Mouse (Mus musculus) cerebellum, adult 9-11 months (tissue): Measurements from ENCODE around the gene Vps33a.

Experiments used
- DNase-seq: peaks from one replicate; pipeline ENCODE4 v3.0.0; 2022

Gene Vps33a

DNA sequence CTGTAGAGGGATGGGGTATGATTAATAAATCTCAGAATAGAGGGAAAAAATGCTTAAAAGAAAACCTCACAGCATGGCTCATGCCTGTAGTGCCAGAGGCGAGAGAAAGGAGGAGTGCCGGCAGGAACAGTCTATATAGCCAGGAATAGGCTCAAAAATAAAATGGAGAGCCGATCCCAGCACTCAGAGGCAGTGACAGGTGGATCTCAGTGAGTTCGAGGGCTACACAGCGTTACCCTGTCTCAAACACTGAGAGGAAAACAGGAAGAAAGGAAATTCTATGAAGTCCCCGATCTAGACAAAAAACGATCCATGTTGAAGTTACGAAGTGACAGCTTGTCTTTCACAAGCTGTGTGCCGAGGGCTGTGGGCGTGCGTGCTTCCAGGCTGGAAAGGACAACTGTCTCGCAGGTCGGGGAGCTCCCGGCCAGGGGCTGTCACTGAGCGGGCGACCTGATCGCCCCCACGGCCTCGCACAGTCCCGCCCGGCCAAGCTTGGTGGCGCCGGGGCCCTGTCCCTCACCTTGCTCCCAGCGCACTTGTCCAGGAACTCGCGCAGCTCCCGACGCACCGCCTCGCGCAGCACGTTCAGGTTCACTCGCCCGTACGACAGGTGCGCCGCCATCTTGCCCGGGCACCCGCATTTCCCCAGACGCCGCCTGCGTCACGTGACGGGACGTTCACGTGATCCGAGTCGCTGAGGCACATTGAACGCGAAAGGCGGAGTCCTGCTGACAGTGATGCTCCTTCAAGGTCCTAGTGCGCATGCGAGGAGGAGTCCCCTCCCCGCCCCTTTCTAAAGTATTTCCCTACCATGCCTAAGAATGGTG lies at the start of gene Vps33a:
Gene Vps33a (minus strand): TSS at position 682 of the 830 bp plus-strand sequence.
- DNase-seq, result peak; percentile 98

DNA sequence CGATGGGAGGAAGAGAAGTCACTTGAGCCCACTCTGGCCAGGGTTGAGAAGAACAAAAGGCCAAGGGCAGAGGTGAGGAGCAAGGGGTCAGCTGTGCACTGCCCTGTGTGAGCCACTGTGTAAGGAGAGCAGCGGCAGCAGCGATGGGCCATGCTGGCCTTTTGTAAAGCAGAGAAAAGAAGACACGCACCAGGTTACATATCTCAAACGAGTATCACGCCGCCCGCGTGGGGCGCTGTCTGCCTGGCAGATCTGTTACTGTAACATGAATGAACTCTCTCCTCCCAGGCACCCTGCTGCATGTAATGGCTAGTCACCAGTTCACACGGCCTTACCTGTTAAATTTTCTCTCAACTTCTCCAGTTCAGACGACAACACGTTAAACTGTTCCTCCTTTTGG lies 49.6 kb upstream of the Vps33a start:
- peak; percentile 41 for DNase-seq

GRCm38 (mm10) chr5:123618558-123618957 lies 45.7 kb upstream of the Vps33a start:
- no peak for DNase-seq

- DNase-seq, result no peak
Measured at GRCm38 (mm10) chr5:123614246-123614645, 41.4 kb upstream of the Vps33a start.

- DNase-seq, result peak; percentile 73
Measured at GRCm38 (mm10) chr5:123609843-123610242, 37.0 kb upstream of the Vps33a start.

- DNase-seq, result no peak
Measured at GRCm38 (mm10) chr5:123609416-123609815, 36.6 kb upstream of the Vps33a start.

DNA sequence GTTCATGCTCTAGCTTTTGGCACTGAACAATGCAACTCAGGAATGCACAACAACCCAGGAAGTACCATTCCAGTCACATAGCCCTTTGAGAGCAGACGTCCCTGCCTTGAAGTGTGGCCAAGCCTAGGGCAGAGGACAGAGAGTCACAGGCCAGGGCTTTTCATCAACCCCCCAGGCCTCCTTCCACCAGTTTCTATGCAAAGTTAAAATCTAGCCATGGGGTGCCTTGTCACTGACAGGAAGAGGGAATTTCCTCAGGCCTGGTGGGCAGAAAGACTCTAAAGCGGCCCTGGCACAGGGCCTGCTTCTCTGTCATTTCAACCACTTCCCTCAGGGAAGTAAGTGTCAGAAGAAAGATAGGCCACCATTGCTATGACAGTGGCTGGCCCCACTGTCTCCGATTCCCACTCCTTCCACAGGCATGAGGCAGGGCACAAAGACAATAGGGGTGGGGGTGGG lies 34.4 kb upstream of the Vps33a start:
- peak; percentile 45 for DNase-seq

DNA sequence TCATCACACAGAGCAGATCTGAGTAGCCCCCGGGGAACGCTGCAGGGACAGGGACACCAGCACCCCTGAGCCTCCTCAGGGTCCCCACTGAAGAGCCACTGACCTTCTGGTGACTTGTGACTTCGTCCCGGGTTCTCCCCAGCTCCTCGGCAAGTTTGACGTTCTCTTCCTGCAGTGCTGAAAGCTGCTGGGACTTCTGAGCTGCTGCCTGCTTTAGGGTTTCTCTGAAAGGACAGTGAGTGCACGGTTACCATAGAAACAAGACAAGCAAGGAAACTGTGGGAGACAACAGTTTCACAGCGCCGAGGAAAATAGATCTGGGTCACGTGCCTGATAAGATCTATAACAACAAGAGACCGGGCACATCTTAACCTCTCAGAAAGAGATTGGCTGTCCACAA lies 30.7 kb upstream of the Vps33a start:
- no peak for DNase-seq

GRCm38 (mm10) chr5:123602174-123602573 lies 29.3 kb upstream of the Vps33a start:
- DNase-seq, result no peak

DNA sequence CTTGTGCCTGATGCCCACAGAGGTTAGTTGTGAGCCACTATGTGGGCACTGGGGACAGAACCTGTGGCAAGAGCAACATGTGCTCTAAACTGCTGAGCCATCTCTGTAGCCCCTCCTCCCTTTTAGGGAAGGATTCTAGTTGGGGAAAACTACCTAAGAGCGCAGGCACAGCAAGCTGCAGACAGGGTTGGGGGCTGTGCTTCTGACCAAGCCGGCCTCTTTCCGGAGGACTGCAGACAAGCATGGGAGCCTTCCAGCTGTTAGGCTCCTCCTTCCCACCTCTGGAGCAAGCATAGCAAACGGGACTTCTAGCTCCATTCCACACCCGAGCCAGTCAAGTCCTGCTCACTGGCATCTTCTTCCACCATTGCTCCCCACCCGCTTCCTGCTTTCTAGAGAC lies 26.5 kb upstream of the Vps33a start:
- DNase-seq, result no peak

DNA sequence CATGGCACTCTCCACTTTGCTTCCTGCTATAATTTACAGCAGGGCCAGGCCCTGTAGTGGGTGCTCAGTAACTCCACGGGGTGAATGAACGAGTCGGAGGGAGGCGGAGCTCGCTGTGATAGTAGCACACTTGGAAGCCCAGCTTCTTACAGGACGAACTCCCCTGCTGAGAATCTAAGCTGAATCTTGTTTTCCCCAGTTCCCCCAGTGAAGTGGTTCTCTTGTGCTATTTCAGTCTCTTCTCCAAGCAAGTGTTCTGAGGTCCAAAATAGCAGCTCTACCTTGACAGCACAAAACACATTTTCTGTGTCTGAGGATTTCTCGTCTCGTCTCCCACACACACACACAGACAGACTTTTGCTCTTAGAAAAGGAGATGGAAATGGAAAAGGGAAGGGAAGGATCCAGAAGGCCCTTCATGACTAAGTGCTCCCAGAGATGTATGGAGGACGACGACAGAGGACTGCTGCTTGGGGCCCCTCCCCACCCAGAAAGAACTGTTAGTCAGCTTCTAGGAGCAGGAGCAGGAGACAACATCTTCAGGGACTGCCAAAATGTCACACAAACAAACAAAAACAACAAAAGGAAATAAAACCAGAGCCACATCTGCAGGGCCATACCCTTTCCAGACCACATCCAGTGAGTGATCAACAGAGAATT lies 20.9 kb upstream of the Vps33a start:
- no peak for DNase-seq

- no peak for DNase-seq
Measured at GRCm38 (mm10) chr5:123580043-123580442, 7.2 kb upstream of the Vps33a start.

DNA sequence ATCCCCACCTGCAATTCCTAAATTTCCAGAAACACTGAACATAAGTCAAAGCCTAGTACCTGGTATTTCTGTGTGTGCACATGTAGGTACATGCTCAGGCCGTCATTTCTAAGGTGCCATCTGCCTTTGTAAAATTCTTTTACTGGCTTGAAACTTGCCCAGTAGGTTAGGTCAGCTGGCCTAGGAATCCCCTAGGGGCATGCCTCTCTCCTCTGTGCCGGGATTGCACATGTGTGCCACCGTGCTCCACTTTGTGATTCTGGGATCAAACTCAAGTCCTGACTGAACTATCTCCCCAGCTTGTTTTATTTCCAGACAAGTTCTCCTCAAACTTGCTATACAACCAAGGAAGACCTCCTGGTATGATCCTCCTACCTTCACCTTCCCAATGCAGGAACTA lies 3.9 kb upstream of the Vps33a start:
- DNase-seq, result no peak

DNA sequence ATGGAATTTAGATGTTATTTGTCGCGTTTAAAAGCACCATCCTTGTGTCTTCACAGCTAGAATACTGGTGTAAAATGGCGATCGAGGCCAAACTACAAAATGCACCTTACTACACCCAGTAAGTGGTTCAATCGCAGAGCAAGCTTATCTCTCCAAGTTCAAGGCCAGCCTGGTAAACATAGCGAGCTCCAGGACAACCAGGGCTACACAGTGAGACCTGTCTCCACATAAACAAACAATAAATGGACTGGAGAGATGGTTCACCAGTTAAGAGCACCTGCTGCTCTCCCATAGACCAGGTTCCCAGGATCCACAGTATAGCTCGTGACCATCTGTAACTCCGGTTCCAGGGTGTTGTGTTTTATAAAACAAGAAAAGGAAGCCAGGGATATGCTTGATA lies 524 bp upstream of the Vps33a start:
- no peak for DNase-seq

DNA sequence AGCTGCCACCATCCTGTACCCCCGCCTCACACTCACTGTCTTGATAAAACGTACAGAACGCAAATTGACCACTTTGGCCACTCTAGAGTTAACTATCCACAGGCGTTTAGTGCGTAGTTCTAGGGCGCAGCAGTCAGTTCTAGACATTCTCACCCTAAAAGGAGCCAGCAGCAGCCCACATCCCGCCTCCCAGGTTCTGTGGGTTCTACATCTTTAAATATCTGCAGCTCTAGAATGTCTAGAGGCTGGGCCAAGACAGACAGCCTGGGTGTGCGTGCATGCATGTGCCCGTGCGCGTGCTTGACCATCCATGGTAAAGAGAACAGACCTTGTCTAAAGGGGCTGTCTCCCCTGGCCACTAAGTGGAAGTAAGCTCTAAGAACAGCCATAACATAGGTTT lies 11.7 kb downstream of the Vps33a start:
- DNase-seq, result no peak

- no peak for DNase-seq
Measured at GRCm38 (mm10) chr5:123559588-123559987, 13.2 kb downstream of the Vps33a start.

DNA sequence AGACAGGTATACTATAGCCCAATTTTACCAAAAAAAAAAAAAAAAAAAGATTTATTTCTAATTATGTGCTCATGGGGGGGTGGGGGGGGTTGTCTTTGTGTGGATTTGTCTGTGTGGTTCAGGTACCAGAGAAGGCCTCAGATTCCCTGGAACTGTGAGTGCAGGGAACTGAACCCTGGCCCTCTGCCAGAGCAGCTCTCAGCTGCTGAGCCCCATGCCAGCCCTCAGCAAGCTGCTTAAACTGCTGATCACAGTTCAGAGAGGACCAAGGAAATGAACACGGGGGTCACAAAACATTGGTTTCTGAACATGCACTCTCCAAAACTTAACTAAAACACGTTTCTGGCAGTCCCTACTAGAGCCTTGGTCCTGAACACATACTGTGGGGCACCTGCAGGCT lies 16.4 kb downstream of the Vps33a start:
- peak; percentile 76 for DNase-seq

GRCm38 (mm10) chr5:123555693-123556092 lies 17.1 kb downstream of the Vps33a start:
- no peak for DNase-seq

- no peak for DNase-seq
Measured at GRCm38 (mm10) chr5:123533801-123534200, 39.0 kb downstream of the Vps33a start.

- no peak for DNase-seq
Measured at GRCm38 (mm10) chr5:123530056-123530455, 42.8 kb downstream of the Vps33a start.

- DNase-seq, result no peak
Measured at GRCm38 (mm10) chr5:123528641-123529040, 44.2 kb downstream of the Vps33a start.

DNA sequence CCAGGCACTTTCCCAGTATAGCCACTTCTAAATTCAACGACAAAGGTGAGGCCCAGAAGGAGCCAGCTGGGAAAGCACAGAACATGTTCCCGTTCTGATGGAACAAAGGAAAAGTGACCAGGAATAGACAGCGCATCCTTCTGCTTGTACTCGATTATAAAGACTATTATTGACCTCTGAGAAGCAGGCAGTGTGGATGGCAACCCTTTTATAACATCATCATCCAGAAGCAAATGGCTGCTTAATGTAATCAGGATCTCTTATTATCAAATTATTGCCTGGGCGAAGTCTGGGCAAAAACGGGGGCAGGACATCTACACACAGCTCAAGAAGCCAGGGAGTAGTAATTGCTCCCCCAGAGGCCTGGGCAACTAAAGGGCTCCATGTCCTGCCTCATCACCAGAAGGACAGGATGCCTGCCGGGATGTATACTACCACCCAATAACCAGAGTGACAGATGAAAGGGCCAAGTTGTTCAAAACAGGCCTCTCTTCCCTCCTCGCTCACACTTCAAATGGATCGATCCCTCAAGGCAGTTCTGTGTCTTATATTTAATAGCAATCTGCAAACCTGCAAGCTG lies 46.8 kb downstream of the Vps33a start:
- DNase-seq, result no peak

DNA sequence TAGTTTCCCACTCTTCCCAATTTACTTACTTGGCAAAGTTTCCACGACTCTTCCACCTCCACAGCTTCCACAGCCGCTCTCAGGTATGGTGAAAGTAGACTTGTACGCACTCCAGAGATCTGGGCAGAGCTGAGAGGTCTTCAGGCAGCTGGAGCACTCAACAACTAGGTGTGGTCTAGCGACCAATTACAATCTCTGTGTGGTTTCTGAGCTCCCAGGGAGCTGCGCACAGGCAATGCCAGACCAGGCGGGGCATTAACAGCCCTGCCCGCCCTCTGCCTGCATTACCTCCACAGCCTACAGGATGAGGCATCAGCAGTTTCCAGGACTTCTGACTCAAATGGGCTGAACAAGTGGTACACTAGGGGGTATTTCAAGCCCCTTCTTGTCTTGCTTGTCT lies 47.6 kb downstream of the Vps33a start, which contains the start of gene Gm49027:
Gene Gm49027 (minus strand): TSS at position 208 of the 400 bp plus-strand sequence.
- DNase-seq, result no peak

DNA sequence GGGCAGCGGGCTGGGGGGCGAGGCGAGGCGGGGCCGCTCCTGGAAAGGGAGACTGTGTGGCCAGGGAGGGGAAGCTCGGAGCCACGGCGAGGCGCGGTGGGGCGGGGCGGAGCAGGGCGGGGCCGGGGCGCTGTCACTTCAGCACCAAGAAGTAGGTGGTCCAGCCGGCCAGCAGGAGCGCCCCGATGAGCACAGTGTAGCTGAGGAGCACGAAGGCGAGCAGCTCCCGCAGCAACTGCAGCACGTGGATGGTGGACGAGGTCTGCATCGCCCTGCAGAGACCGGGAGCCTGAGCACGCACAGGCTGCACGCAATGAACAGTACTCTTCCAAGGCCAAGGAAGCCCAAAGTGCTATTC lies 48.5 kb downstream of the Vps33a start:
- no peak for DNase-seq
